Mouse (Mus musculus): ENCODE data around the gene Irgm1.
"Not testable (repeated sequence)": the region's sequence is repeated elsewhere in the genome, so short reads cannot be mapped to it uniquely, and the experiment has no call there.

Gene Irgm1

DNA sequence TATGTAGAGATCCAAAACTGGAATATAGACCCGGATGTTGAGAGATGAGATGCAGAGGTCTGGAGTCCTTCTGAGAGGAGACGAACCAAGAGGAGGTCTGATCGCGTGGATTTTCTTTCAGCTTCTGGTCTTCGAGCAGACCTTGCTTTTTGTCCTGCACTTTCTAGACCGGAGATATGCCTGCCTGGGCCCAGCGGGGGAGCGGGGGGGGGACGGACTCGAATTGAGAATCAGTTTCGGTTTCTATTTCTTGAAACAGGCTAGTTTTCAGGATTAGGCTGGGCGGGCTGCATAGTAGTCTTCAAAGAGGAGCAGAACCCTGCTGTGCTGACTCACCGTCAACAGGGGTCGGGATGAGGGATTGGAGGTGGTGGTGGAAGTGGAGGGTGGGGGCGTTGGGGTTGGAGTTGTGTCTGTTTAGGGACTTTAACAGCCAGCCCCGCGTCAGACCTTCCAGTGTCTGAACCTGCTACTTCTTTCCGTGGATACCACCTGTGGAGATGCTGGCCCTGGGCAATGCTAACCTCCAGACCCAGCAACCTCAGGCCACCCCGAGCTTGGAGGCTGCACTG is at the start of gene Irgm1:
TSS of gene Irgm1 (minus strand) at position 483 of the 572 bp plus-strand sequence.
- DNase-seq: peak; percentile 90

GRCm38 (mm10) chr11:48918380-48918779 is 46.9 kb upstream of the Irgm1 start:
- DNase-seq: no peak

GRCm38 (mm10) chr11:48913611-48914010 is 42.1 kb upstream of the Irgm1 start:
- no peak for DNase-seq

DNA sequence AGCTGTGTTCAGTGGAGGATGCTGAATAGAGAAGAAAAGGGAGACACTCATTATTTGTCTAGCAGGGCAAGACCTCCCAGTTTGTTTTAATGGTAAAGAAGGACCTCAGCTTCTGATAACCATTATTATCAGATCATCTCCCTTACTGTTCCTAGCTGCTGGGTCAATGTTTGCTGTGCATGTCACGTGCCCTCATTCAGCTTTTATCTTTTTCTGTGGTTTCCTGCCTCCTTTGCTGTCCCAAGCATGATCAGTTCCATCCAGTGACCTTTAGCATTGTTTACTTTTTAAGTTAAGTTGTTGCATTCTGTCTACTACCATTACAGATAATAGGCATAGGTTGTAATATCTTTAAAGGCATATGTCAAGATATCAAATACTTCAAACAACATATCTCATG is 37.0 kb upstream of the Irgm1 start:
- no peak for DNase-seq

DNA sequence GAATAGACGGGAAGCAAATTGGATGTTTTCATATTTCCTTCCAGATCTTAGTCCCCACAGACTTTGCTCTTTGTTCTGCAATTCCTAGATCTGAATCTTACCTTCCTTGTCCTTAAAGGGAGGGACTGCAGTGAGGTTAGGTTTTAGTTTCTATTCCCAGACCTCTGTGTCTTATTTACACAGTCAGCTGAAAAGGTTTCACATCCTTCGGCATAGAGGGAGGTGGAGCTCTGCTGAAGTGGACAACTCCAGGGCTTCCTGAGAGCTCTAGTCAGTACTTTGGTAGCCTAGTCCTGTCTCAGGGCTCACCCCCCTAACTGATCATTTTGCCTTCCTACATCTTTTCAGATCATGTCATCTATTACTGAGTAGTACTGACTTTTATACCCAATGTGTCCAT is 30.5 kb upstream of the Irgm1 start, which contains the start of gene Gm5431:
TSS of gene Gm5431 (minus strand) at position 194 of the 400 bp plus-strand sequence.
- peak; percentile 41 for DNase-seq

DNA sequence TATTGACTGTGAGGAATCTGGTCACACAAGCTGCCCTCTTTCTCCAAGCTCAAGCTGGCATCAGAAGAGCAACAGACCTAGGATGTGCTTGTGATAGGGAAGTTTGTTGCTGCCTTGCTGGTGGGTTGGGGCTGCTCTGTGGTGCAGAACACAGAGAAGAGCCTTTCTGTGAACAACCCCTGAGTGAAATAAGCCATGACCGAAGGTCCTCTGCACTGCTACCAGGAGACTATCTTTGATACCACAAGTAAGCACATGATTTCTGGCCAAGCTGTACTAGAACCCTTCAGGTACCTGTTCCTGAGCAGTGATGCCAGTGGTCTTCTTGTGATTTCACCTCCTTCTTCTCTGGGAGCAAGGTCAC is 30.1 kb upstream of the Irgm1 start:
- not testable (repeated sequence) for DNase-seq

- peak; percentile 30 for DNase-seq
Measured at GRCm38 (mm10) chr11:48900654-48901566, 29.4 kb upstream of the Irgm1 start.

DNA sequence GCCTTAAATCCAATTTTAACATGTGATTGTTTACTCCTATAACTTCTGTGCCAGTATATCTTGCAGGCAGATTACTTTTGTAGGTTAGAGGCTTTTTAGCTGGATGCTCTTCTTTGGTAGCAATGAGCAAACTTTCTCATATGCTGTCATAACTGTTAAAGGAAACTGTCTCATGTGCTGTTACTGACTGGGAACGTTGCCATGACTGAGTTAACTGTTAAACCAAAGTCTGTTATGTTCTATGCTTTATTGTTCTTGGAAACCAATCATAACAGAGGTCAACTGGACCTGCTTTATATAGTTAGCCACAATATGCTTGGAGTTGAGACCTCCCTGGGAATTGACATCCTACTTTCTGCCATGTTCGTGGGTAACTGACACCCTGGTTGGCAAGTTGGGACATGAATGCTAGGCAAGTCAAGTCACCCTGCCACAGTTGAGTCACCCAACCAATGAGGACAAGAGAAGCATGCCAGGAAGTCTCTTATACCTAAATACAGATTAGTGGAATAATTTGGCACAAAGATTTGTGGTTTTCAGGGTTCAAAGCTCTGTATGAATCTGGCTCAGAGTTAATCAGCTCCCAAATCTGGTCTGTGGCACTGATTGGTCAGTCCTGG is 27.4 kb upstream of the Irgm1 start:
- DNase-seq: no peak

DNA sequence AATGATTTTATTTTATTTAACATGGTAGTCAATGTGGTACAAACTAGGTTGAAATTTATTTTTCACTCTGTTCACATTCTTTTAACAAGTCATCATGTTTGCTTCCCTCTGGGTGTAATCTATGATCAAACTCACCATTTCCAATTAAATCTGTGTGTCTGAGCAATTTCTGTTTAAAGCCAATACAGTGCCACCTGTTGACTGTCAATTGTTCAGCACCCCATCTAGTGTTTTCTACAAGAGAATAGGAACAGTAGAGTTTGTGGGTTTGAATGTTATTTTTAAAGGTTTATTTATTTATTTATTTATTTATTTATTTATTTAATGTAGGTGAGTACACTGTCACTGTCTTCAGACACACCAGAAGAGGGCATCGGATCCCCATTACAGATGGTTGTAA is 5.2 kb upstream of the Irgm1 start:
- DNase-seq: no peak

DNA sequence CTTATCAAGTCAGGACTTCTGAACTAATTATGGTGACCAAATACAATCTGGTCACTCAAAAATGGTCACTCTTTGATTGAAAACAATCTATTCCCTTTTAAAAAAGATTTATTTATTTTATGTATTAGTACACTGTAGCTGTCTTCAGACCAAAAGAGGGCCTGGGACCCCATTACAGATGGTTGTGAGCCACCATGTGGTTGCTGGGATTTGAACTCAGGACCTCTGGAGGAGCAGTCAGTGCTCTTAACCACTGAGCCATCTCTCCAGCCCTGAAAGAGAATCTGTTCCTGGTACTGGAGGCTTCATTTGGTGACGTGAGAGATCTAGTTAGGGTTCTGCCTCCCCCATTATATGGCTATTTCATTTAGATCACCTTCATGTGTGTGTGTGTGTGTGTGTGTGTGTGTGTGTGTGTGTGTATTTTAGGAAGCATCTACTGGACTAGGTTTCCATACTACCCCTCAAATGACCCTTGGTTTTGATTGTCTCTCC is 3.9 kb upstream of the Irgm1 start:
- DNase-seq: not testable (repeated sequence)

GRCm38 (mm10) chr11:48874465-48874864 is 3.0 kb upstream of the Irgm1 start:
- peak; percentile 75 for DNase-seq

DNA sequence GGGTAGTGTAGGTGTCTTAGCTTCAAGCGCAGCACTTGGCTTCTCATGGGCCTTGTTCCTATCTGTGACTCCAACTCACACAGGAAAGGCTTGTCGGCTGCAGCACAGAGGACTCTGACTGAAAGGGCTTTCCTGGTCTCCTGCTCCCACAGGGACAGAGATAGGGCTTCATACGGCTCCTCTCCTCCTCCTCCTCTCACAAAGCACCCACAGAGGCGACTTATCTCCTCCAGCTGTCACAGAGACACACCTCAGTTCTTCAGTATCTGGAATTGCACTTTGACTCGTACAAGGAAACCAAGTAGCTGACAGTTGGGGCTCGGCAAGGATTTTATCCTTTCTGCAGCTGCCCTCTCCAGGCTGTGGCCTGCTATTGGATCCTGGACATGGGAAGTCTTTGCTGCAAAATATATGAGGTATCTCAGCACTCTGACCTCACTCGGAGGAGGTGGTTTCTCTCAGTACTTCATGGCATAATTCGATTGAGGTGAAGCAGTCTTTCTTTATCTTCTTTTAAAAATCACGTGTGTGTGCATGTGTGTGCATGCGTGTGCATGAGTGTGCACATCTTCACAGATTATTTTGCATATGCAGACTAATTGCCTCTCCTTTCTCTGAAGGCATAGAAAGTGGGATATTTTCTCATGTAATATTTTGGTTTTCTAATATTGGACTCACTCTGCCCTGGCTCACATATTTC is 2.3 kb upstream of the Irgm1 start:
- DNase-seq: no peak

GRCm38 (mm10) chr11:48872695-48873300 is 1.3 kb upstream of the Irgm1 start:
- DNase-seq: no peak

DNA sequence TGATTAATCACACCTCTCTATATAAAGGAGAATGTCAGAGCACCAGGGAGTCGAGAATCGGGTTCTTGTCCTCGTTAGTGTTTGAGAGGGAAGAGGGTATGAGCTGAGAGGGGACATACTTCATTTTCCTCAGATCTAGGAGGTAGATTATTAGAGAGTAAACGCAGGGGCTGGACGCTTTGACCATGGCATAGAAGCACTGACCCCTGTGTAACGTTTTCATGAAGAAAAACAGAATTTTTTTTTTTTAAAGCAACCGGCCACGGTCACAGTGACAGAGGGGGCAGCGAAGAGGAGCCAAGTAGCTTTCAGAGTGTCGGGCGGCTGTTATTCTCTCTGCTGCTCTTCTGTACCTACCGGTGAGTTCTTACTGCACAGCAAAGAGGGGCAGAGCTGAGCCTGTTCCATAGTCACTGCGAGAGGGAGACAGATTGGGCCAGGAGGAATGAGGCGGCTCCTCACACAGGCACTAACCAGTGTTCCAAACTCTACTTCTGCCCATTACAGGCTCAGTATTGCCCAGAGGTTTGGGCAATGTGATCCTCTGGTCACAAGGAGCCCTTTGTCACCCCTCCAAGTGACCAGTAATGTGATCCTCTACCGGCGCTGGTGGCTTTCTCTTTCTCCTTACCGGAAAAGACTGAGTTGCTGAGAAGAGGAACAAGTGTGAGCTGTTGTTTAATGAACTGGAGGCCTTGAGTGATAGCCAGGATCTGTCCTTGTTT is 496 bp upstream of the Irgm1 start:
- peak; percentile 71 for DNase-seq

GRCm38 (mm10) chr11:48870781-48871180 is 702 bp downstream of the Irgm1 start:
- no peak for DNase-seq

DNA sequence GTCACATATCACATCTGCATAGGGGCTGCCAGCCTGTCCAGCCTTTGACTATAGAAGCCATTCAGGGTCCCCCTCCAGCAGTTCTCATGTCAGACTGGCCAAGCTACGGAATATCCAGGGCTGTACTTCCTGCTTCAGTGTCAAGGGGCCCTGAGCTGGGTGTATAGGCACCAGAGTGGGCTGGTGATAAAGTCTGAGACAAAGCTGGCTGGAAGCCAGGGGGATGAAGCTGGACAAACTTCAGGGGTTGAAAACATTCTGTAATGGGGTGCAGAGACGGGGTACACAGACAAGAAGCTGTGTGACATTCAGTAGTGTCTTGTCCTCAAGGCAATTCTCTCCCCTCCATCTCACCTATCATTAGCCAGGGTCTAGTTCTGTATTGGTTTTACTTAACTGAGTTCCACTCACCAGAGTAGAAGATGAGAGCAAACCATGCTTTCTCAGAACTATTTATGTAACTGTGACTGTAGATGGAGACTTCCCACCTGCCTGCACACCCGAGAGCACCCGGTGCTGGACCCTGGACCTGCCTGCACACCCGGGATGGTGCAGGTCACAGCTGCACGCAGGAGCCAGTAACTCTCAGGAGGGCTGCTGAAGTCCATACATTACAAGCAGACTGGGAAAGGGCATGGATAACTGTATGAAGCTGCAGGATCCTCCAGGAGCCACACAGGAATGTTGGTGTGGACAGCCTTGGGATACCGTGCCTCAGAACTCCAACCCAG is 1.9 kb downstream of the Irgm1 start:
- DNase-seq: peak; percentile 31

GRCm38 (mm10) chr11:48866481-48866880 is 5.0 kb downstream of the Irgm1 start:
- no peak for DNase-seq

DNA sequence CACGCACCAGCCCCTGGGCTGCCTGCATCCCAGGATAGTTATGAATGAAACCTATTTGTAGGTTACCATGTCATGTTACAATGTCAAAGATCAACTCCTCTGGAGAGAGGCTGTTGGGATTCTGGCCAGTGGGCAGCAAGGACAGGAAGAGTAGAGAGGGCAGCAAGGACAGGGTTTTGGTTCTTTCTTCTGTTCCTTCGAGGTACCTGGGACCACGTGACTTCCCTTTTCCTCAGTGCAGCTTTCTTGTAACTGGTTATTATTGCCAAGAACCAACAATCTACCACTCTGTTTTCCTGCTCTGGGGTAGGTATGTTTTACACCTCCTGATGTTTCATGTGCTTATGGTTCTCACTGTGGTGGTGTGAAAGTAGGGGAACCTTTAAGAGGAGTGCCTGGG is 7.7 kb downstream of the Irgm1 start:
- DNase-seq: no peak

DNA sequence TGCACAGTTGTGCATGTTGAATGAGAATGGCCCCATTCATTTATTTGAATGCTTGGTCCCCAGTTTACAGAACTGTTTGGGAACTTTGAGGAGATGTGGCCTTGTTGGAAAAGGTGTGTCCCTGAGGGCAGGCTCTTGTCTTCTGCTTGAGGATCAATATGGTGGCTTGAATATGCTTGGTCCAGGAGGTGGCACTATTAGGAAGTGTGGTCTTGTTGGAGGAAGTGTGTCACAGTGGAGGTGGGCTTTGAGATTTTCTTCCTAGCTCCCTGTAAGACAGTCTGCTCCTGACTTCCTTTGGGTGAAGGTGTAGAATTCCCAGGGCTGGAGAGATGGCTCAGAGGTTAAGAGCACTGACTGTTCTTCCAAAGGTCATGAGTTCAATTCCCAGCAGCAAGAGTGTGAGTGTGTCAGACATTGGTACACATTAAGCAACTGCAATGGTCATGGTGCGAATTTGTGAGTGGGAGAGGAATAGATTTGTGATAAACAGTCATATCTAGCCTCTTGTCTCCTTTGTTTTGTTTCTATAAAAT is 8.6 kb downstream of the Irgm1 start:
- no peak for DNase-seq

DNA sequence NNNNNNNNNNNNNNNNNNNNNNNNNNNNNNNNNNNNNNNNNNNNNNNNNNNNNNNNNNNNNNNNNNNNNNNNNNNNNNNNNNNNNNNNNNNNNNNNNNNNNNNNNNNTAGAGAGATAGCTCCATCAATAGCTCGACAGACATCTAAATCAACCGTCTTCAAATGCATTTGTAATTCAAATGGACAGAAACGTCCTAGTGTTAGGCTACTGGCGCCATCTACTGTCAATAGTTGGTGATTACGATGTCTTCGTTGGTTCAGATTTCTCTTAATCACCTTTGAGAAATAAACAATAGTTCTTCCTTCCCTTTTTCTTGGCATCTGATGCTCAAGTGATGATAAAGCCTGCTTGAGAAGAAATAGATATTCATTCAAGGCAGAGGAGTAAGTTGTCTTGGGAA is 12.5 kb downstream of the Irgm1 start:
- DNase-seq: peak; percentile 89
